ENCODE assay signal across 15 mouse cellular contexts in the genomic region with DNA sequence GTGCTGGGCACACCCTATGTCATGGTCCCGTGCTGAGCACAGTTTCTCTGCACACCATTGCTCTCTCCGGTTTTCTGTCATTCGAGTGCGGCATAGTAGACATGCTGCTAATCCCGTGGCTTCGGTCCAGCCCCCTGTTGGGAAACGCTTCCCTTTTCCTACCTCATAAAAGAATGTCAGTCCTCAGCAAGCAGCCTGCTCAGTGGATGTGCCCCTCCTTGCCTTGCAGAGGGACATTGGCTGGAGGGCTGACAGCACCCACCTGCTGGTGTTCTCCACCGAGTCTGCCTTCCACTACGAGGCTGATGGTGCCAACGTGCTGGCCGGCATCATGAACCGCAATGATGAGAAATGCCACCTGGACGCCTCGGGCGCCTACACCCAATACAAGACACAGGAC. TPM values are rescaled to one million over a fixed set of nuclear protein-coding genes. Genes with fewer than 3 reads are reported as not detected.
"Had no signal": no experiment of that assay in that cellular context is flagged by ENCODE, and none has a peak within 500 bp of the region (broad histone marks: within the 10 kb centered on the region; RNA-seq: fewer than 3 reads in every experiment).

No protein-coding gene starts in this region.

- H3K4me1 ChIP-seq: kidney, embryonic 15.5 days; limb, embryonic 12.5 days; liver, embryonic 13.5 days; lung, embryonic 15.5 days; neural tube, embryonic 13.5 days had no signal

- H3K27ac ChIP-seq: kidney, embryonic 15.5 days; limb, embryonic 12.5 days; liver, embryonic 13.5 days; lung, embryonic 15.5 days; macrophage; neural tube, embryonic 13.5 days had no signal

- H3K4me3 ChIP-seq: kidney, embryonic 15.5 days; limb, embryonic 12.5 days; liver, embryonic 13.5 days; lung, embryonic 15.5 days; megakaryocyte, embryonic 14.5 days; neural tube, embryonic 13.5 days had no signal

- ATAC-seq: liver, postnatal 0 days; midbrain, embryonic 16.5 days had no signal

- DNase-seq: kidney, postnatal 14 days; liver; liver, embryonic 13.5 days; liver, postnatal 0 days; lung, postnatal 14 days; right cerebral cortex, postnatal 25 days; thymus, adult 18-20 months; thymus, postnatal 14 days had no signal

RNA-seq across cellular contexts. Expression of gene Itgb4, which starts 8.0 kb away (rescaled TPM):
- polyA plus RNA-seq: macrophage had no signal
